Mouse (Mus musculus) liver, embryonic 14.5 days (tissue): ENCODE results near the gene Vapb. TPM values are rescaled to one million over a fixed set of nuclear protein-coding genes. Genes with fewer than 3 reads are reported as not detected.

Source experiments
- ATAC-seq: fragments of 200-750 bp; cut with Nextera tagmentation; 2 replicates; pipeline ENCODE4 v1.8.0; 2017; ENCODE audit warnings: moderate number of reproducible peaks, mild to moderate bottlenecking, moderate library complexity; ENCODE audit not compliant: insufficient read depth
- DNase-seq, 3 experiments: peaks; one replicate each; pipeline ENCODE4 v3.0.0-alpha.2; 2012 to 2013; ENCODE audit warnings: low read depth in 3 of 3, low spot score in 3 of 3
- H3K27ac ChIP-seq: fragments of 300-500 bp; sonication (generic); 2 replicates; pipeline ENCODE4 v1.5.1; 2014; ENCODE audit warnings: moderate library complexity, mild to moderate bottlenecking, control low read depth, inconsistent platforms
- H3K27me3 ChIP-seq: fragments of 300-500 bp; sonication (generic); 2 replicates; pipeline ENCODE4 v1.6.1; 2014; ENCODE audit warnings: mild to moderate bottlenecking, low read length, moderate library complexity; ENCODE audit not compliant: control insufficient read depth, insufficient read depth
- H3K36me3 ChIP-seq: fragments of 300-500 bp; sonication (generic); replicated peaks from 2 replicates; pipeline ENCODE4 v1.6.1; 2014; ENCODE audit warnings: low read depth; ENCODE audit not compliant: control insufficient read depth, insufficient read depth
- H3K4me1 ChIP-seq, 2 experiments: fragments of 200-500 bp in 1 of 2; fragments of 300-500 bp in 1 of 2; sonication (generic) in 1 of 2; replicated peaks; 2 replicates each; pipeline ENCODE4 v1.6.1; 2012 to 2014; ENCODE audit warnings: antibody characterized with exemption in 1 of 2, inconsistent platforms in 1 of 2, low read length in 1 of 2; ENCODE audit not compliant: control insufficient read depth in 2 of 2, insufficient read depth in 2 of 2
- H3K4me2 ChIP-seq: fragments of 300-500 bp; sonication (generic); 2 replicates; pipeline ENCODE4 v1.6.1; 2014; ENCODE audit warnings: low read depth, mild to moderate bottlenecking, control low read depth, moderate library complexity
- H3K4me3 ChIP-seq, 2 experiments: fragments of 200-500 bp in 1 of 2; fragments of 300-500 bp in 1 of 2; sonication (generic) in 1 of 2; 2 replicates each; pipeline ENCODE4 v1.5.1; 2012 to 2014; ENCODE audit warnings: low read depth in 2 of 2, low read length in 2 of 2, mild to moderate bottlenecking in 2 of 2, control low read depth in 1 of 2, inconsistent platforms in 1 of 2, moderate library complexity in 1 of 2; ENCODE audit not compliant: insufficient read depth in 1 of 2
- H3K9ac ChIP-seq: fragments of 300-500 bp; sonication (generic); replicated peaks from 2 replicates; pipeline ENCODE4 v1.6.1; 2014; ENCODE audit warnings: mild to moderate bottlenecking, control low read depth, moderate library complexity
- H3K9me3 ChIP-seq: fragments of 300-500 bp; sonication (generic); 2 replicates; pipeline ENCODE4 v1.6.1; 2016; ENCODE audit warnings: low read length, mixed read lengths; ENCODE audit not compliant: control insufficient read depth
- CTCF ChIP-seq: IDR thresholded peaks from 2 replicates; pipeline ENCODE4 v1.5.1; 2016; ENCODE audit warnings: antibody characterized with exemption, low read depth, control low read depth
- EP300 ChIP-seq: IDR thresholded peaks from 2 replicates; pipeline ENCODE4 v1.6.1; 2016; ENCODE audit warnings: antibody characterized with exemption, low read depth
- WGBS: fragments of 180-500 bp; shearing (Covaris S2); extraction: QIAGEN DNeasy Blood & Tissue Kit; methylation state at CpG from one replicate; pipeline ENCODE4 v1.1.7; 2014; ENCODE audit not compliant: insufficient replicate concordance; 5-methylcytosine and 5-hydroxymethylcytosine counted together
- polyA plus RNA-seq, 2 experiments: library from polyadenylated mRNA; depleted of rRNA in 1 of 2; stranded (reverse) in 1 of 2; unstranded in 1 of 2; fragments of >200 nt; fragmentation: Nextera tagmentation in 1 of 2; extraction: Ambion mirVana in 1 of 2; gene quantifications; 2 replicates each; pipeline versions ENCODE4 v1.2.1 to v1.2.3; 2012 to 2014

The Vapb gene
- polyA plus RNA-seq, 2 experiments = 5.8 to 8.3 TPM

DNA sequence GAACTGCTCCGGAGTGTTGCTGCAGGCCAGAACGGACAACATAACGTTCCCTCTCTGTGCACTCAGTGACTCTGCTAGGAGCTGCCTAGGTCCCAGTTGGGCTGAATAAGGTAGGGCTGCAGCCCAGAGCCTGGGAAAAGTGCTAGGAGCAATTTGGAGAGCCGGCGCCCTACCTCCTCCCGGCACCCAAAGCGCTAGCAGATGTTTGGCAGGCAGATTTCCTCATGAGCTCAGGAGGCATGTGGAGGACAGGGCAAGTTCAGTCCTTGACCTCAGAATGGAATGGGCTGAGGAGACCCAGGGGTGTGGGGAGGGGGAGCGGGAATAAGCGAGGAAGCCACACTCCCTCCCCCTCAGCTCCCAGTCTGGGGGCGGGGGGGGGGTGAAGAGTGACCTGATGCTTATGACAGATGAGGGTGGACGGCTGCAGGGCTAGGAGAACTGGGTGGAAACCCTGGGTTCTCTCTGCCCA lies 64.1 kb downstream of the Vapb start:
- no peak for TF ChIP-seq EP300
- TF ChIP-seq CTCF = no peak
- Histone ChIP-seq H3K36me3 (no peaks in the 10 kb centered on the region), H3K27ac (no peak overlapping the region), H3K4me1 (no peaks in the 10 kb centered on the region), H3K4me3 (no peak overlapping the region), H3K9ac (no peak overlapping the region), H3K27me3 (no peaks in the 10 kb centered on the region), H3K9me3 (no peaks in the 10 kb centered on the region), H3K4me2 (no peak overlapping the region)
- DNase-seq (no peak), ATAC-seq (no peak)
- WGBS = 57% methylated on average over 11 of the region's 11 CpGs

DNA sequence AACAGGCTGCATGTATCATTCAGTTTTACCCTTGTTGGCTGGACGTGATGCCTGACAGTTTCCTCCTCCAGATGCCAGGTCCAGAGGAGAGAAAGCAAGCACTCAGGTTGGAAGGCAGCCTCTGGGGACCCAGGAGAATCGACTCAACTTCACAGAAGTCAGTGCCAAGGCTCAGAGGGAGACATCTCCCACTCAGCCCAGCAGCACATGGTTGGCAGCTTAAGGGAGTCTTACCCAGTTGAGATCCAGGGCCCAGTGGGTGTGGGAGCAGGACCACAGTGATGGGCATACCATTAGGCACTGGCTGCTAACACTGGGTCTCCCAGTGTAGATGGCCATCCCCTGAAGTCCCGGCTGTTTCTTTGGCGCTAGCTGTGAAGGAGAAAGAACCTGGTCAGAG lies 64.9 kb downstream of the Vapb start:
- no peak overlapping the region for H3K4me2 ChIP-seq
- 67% methylated on average over 4 of the region's 4 CpGs for WGBS
- DNase-seq = no peak
- no peak overlapping the region for H3K4me3 ChIP-seq
- no peak for ATAC-seq
- H3K27me3 ChIP-seq = no peaks in the 10 kb centered on the region
- H3K36me3 ChIP-seq = no peaks in the 10 kb centered on the region
- TF ChIP-seq CTCF (no peak), EP300 (no peak)
- H3K9ac ChIP-seq = no peak overlapping the region
- H3K9me3 ChIP-seq = no peaks in the 10 kb centered on the region
- no peak overlapping the region for H3K27ac ChIP-seq
- H3K4me1 ChIP-seq = no peaks in the 10 kb centered on the region

DNA sequence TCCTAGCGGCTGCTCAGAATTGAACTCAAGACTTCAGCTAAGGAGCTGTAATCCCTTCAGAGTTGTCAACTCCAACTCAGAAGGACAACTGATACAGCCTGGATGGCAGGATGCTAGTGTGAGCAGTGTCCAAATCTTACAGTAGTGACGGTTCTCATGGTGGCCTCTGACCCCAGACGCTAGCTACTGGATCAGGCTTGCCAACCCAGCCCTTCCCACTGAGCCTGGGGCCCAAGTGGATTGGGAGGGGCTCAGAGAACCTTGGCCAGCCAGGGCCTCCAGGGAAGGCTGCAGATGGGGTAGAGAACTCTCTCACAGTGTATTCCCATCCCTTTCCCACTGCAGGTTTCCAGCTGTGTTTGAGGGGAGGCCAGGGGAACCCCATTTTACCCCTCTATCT lies 65.6 kb downstream of the Vapb start:
- Histone ChIP-seq H3K36me3 (no peaks in the 10 kb centered on the region), H3K9me3 (no peaks in the 10 kb centered on the region), H3K4me3 (no peak overlapping the region), H3K9ac (no peak overlapping the region), H3K4me1 (no peaks in the 10 kb centered on the region), H3K27me3 (no peaks in the 10 kb centered on the region), H3K4me2 (no peak overlapping the region), H3K27ac (no peak overlapping the region)
- WGBS = 68% methylated on average over 3 of the region's 3 CpGs
- no peak for DNase-seq
- TF ChIP-seq EP300 (no peak), CTCF (no peak)
- no peak for ATAC-seq

DNA sequence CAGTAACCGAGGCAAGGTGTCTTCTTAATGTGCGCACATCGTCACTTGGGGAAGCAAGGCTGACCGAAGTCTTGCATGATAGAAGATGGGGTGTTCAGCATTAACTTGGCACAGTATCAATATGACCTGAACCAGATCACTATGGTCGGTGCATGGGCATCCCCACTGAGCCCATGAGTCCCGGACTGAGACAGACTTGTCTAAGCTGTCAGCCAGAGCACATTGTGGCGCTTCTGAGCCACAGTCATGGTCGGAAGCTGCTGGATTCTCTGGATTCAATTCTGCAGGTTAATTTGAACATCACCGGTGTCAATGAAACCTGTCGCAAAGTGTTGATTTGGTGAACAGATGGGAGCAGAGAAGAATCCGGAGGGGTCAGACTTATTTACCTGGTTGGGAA lies 66.5 kb downstream of the Vapb start:
- Histone ChIP-seq H3K4me1 (no peaks in the 10 kb centered on the region), H3K27me3 (no peaks in the 10 kb centered on the region), H3K27ac (no peak overlapping the region), H3K4me2 (no peak overlapping the region), H3K36me3 (no peaks in the 10 kb centered on the region), H3K4me3 (no peak overlapping the region), H3K9ac (no peak overlapping the region), H3K9me3 (no peaks in the 10 kb centered on the region)
- WGBS = 76% methylated on average over 11 of the region's 11 CpGs
- DNase-seq (no peak), ATAC-seq (no peak)
- no peak for TF ChIP-seq CTCF
- TF ChIP-seq EP300 = no peak

DNA sequence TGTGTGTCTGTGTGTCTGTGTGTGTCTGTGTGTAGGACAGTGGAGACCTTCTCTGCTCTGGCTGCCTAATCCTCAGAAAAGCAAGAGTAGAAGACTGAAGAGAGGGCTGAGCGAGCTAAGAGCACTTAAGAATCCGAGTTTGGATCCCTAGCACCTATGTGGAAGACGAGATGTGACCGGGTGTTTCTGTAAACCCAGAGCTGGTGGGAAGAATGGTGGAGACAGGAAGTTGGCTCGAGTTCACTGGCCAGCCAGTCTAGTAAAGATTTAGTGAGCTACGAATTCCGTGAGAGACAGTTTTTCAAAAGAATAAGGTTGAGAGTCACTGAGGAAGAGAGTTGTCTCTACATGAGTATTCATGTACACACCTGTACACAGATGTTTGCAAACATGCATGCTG lies 69.3 kb downstream of the Vapb start:
- H3K27ac ChIP-seq = no peak overlapping the region
- H3K9ac ChIP-seq = no peak overlapping the region
- no peak overlapping the region for H3K4me3 ChIP-seq
- TF ChIP-seq EP300 (no peak), CTCF (no peak)
- no peaks in the 10 kb centered on the region for H3K4me1 ChIP-seq
- no peaks in the 10 kb centered on the region for H3K27me3 ChIP-seq
- no peaks in the 10 kb centered on the region for H3K36me3 ChIP-seq
- 38% methylated on average over 7 of the region's 7 CpGs for WGBS
- no peak overlapping the region for H3K4me2 ChIP-seq
- no peaks in the 10 kb centered on the region for H3K9me3 ChIP-seq
- ATAC-seq (no peak), DNase-seq (no peak)

DNA sequence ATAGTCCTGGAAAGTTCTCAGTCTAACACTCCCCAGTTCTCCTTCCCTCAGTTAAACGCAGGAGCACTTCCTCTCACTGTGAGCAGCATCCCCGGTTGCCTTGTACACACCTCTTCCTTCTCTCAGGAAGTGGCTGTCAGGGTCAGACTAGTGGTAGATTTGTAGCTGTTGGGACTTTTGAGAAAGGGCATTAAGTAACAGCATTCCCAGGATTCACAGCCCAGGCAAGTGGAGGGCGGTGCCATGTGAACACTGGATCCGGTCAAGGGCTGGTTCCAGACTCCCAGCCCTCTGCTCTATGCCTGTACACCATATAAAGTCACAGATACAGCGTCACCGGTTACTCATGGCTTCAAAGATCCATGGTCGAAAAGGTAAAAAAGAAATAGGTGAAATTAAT lies 71.6 kb downstream of the Vapb start:
- WGBS = 43% methylated on average over 7 of the region's 7 CpGs
- ATAC-seq = no peak
- H3K9ac ChIP-seq = no peak overlapping the region

More for the DNA sequence above, 71.6 kb downstream of the Vapb start:
- H3K4me3 ChIP-seq = no peak overlapping the region
- DNase-seq = no peak
- no peaks in the 10 kb centered on the region for H3K27me3 ChIP-seq
- no peak overlapping the region for H3K27ac ChIP-seq
- H3K4me2 ChIP-seq = no peak overlapping the region
- no peaks in the 10 kb centered on the region for H3K36me3 ChIP-seq
- H3K9me3 ChIP-seq = no peaks in the 10 kb centered on the region
- TF ChIP-seq EP300 = no peak
- no peaks in the 10 kb centered on the region for H3K4me1 ChIP-seq
